Mouse (Mus musculus): ENCODE results near the gene Mfge8.

- TF ChIP-seq CTCF (IDR thresholded peaks at IDR 0.05 in 2 of 3, conservative IDR thresholded peaks at IDR 0.05 in 1 of 3; ENCODE audit: control insufficient read depth in 1 of 3, insufficient read depth in 1 of 3, low read depth in 2 of 3, low read length in 3 of 3, poor library complexity in 1 of 3, severe bottlenecking in 1 of 3) (no peak), ETS1 (IDR thresholded peaks at IDR 0.05; ENCODE audit: low read depth, low read length) (no peak), MEF2A (IDR thresholded peaks at IDR 0.05; ENCODE audit: extremely low read depth, insufficient replicate concordance, low read depth, low read length, poor library complexity, severe bottlenecking) (no peak), POLR2A (IDR thresholded peaks at IDR 0.05; ENCODE audit: control insufficient read depth in 1 of 2, insufficient read depth in 1 of 2, low read depth in 1 of 2, low read length in 2 of 2, poor library complexity in 1 of 2) (no peak), NELFE (IDR thresholded peaks at IDR 0.05; ENCODE audit: low read depth, low read length) (no peak), TAL1 (IDR thresholded peaks at IDR 0.05; ENCODE audit: low read length) (no peak), MAX (IDR thresholded peaks at IDR 0.05; ENCODE audit: low read length) (no peak), BHLHE40 (IDR thresholded peaks at IDR 0.05; ENCODE audit: borderline replicate concordance, low read depth, low read length) (no peak), TCF12 (IDR thresholded peaks at IDR 0.05; ENCODE audit: low read depth, low read length) (no peak), ZNF384 (IDR thresholded peaks at IDR 0.05; ENCODE audit: low read depth, low read length) (no peak), UBTF (IDR thresholded peaks at IDR 0.05; ENCODE audit: borderline replicate concordance, insufficient read depth, low read depth, low read length) (no peak), ZC3H11A (IDR thresholded peaks at IDR 0.05; ENCODE audit: low read depth, low read length) (no peak), EP300 (IDR thresholded peaks at IDR 0.05; ENCODE audit: low read depth in 1 of 2, low read length in 2 of 2) (no peak), SIN3A (IDR thresholded peaks at IDR 0.05; ENCODE audit: low read length) (no peak)
Measured at GRCm38 (mm10) chr7:79191501-79191900, 42.6 kb upstream of the Mfge8 start.

Data from MEL (cell line).